Mouse (Mus musculus) testis, postnatal 10 days (tissue): Measurements from ENCODE around the gene Sh3pxd2b.
A peak's percentile ranks its signal among the peaks of the same experiment; 100 is the strongest.

ENCODE experiments used
- DNase-seq: peaks from one replicate; pipeline ENCODE4 v3.0.0; 2021; ENCODE audit warnings: low spot score

The Sh3pxd2b gene

GRCm38 (mm10) chr11:32340476-32341473 lies 6.8 kb upstream of the Sh3pxd2b start:
- peak; percentile 77 for DNase-seq

- DNase-seq, result peak; percentile 75
Measured at GRCm38 (mm10) chr11:32342770-32343191, 4.8 kb upstream of the Sh3pxd2b start.

- DNase-seq, result no peak
Measured at GRCm38 (mm10) chr11:32343350-32343749, 4.3 kb upstream of the Sh3pxd2b start.

- DNase-seq, result no peak
Measured at GRCm38 (mm10) chr11:32345504-32346297, 1.9 kb upstream of the Sh3pxd2b start.

GRCm38 (mm10) chr11:32347264-32347606 lies 385 bp upstream of the Sh3pxd2b start:
- DNase-seq, result no peak

GRCm38 (mm10) chr11:32348433-32349283 lies 1.0 kb downstream of the Sh3pxd2b start:
- DNase-seq, result no peak

GRCm38 (mm10) chr11:32349284-32349953 lies 1.8 kb downstream of the Sh3pxd2b start:
- no peak for DNase-seq

- DNase-seq, result no peak
Measured at GRCm38 (mm10) chr11:32352946-32353345, 5.3 kb downstream of the Sh3pxd2b start.

- DNase-seq, result no peak
Measured at GRCm38 (mm10) chr11:32355377-32355776, 7.8 kb downstream of the Sh3pxd2b start.

GRCm38 (mm10) chr11:32357686-32358085 lies 10.1 kb downstream of the Sh3pxd2b start:
- peak; percentile 70 for DNase-seq

GRCm38 (mm10) chr11:32358399-32358798 lies 10.8 kb downstream of the Sh3pxd2b start:
- no peak for DNase-seq

- no peak for DNase-seq
Measured at GRCm38 (mm10) chr11:32359566-32359965, 11.9 kb downstream of the Sh3pxd2b start.

GRCm38 (mm10) chr11:32361774-32362173 lies 14.2 kb downstream of the Sh3pxd2b start:
- no peak for DNase-seq

GRCm38 (mm10) chr11:32363188-32363587 lies 15.6 kb downstream of the Sh3pxd2b start:
- no peak for DNase-seq

- peak; percentile 64 for DNase-seq
Measured at GRCm38 (mm10) chr11:32363610-32364220, 16.1 kb downstream of the Sh3pxd2b start.

- no peak for DNase-seq
Measured at GRCm38 (mm10) chr11:32364375-32364774, 16.8 kb downstream of the Sh3pxd2b start.

GRCm38 (mm10) chr11:32365498-32365897 lies 17.9 kb downstream of the Sh3pxd2b start:
- no peak for DNase-seq

GRCm38 (mm10) chr11:32367056-32367455 lies 19.4 kb downstream of the Sh3pxd2b start:
- no peak for DNase-seq

GRCm38 (mm10) chr11:32368986-32369385 lies 21.4 kb downstream of the Sh3pxd2b start:
- no peak for DNase-seq

- no peak for DNase-seq
Measured at GRCm38 (mm10) chr11:32370881-32371280, 23.3 kb downstream of the Sh3pxd2b start.
